Mouse (Mus musculus): ENCODE data around the gene Dusp1. TPM values are rescaled to one million over a fixed set of nuclear protein-coding genes. Genes with fewer than 3 reads are reported as not detected.
A peak's percentile ranks its signal among the peaks of the same experiment; 100 is the strongest.

The Dusp1 gene
- total RNA-seq, 2 experiments from 2014 or later = 60.1 to 100 TPM

DNA sequence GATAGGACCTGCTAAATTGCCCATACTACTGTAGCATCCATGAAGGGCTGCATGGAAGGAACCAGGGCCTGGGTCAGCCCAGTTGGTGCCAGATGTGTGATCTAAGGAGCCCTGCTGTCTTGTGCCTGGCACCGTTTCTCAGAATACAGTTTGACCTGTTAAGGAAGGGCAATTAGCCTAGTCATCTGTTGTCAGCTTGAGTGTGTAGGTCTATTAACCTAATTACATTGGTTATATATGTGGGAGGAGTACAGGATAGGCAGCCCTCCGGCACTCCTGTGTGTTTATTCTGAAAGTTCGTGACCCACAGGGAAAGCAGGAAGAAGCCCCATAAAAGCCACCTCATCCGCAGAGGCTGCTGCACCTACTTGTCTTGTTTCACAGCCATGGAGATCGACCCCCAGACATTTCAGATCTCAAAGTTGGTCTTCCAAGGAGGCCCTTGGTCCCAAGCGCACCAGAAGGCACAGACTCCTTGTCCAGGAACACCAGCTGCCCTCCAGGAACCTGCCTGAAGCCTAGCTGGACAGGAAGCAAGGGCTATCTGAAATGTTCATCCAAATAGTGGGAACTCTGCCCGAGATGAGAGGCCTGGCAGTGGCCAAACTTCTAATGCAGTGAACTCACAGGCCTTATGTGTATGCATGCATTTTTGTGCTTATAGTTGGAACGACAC is 5.4 kb upstream of the Dusp1 start:
- DNase-seq = no peak
- intact Hi-C loops (cut with DNase I) = no loop called here

GRCm38 (mm10) chr17:26564439-26564838 is 2.5 kb upstream of the Dusp1 start:
- intact Hi-C loops (cut with DNase I) = no loop called here
- no peak for DNase-seq

- intact Hi-C loops (cut with DNase I) = no loop called here
- no peak for DNase-seq
These were observed 1.5 kb upstream of the Dusp1 start for GRCm38 (mm10) chr17:26563476-26563875.

GRCm38 (mm10) chr17:26562292-26562691 is 364 bp upstream of the Dusp1 start:
- no peak for DNase-seq
- intact Hi-C loops (cut with DNase I) = no loop called here

DNA sequence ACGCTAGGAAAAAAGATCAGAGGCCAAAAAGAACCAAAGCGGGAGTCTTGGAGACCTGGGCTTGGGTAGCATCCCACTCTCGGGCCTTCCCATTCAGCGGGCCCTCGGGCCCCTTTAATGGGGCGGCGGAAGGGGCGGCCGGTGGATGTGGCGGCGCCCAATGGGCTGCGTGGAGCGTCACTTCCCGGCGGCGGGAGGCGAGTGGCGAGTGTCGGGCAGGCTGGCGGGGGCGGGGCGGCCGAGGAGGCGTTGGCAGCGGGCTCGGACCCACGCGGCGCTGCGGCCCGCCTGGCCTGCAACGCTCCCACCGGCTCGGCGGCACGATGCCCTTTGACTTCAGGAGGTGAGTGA is 663 bp downstream of the Dusp1 start, which contains the start of gene Ergic1:
Gene Ergic1, plus strand, starts transcription at position 200 of the 351 bp plus-strand sequence.
- DNase-seq = peak; percentile 94 to 95
- intact Hi-C loops (cut with DNase I) = no loop called here

- intact Hi-C loops (cut with DNase I) = no loop called here
- DNase-seq = no peak
These were observed 1.2 kb downstream of the Dusp1 start for GRCm38 (mm10) chr17:26560526-26561289.

- intact Hi-C loops (cut with DNase I) = no loop called here
- no peak for DNase-seq
These were observed 8.9 kb downstream of the Dusp1 start for GRCm38 (mm10) chr17:26553033-26553432.

DNA sequence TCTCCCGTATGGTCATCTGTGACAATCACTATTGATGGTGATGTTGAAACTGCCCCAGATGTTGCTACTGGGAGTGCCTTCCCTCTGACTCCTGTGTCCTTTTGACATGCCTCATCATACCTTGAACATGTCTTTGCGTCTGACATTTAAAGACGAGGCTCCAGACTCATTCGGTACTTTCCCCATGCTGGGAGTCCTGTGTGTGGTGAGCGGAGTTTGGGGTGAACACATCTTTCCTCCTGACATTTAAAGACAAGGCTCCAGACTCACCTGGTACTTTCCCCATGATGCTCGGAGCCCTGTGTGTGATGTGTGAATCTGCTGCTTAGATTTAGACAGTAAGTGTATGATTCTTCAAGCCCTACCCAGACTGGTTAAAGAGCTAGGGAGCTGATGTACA is 10.8 kb downstream of the Dusp1 start:
- DNase-seq = no peak
- intact Hi-C loops (cut with DNase I) = no loop called here

GRCm38 (mm10) chr17:26549148-26549809 is 12.6 kb downstream of the Dusp1 start:
- DNase-seq = no peak
- intact Hi-C loops (cut with DNase I) = loop anchor here (5.0 kb wide), 1 partner anchor 33 kb away; no protein-coding TSS in a partner anchor

- intact Hi-C loops (cut with DNase I) = loop anchor here (5.0 kb wide), 1 partner anchor 34 kb away; no protein-coding TSS in a partner anchor
- no peak for DNase-seq
These were observed 13.4 kb downstream of the Dusp1 start for GRCm38 (mm10) chr17:26548566-26548965.

- intact Hi-C loops (cut with DNase I) = loop anchor here (2.0 to 5.0 kb wide), 2 partner anchors 35 to 39 kb away; no protein-coding TSS in a partner anchor
These were observed 14.2 kb downstream of the Dusp1 start for GRCm38 (mm10) chr17:26547771-26548170.

DNA sequence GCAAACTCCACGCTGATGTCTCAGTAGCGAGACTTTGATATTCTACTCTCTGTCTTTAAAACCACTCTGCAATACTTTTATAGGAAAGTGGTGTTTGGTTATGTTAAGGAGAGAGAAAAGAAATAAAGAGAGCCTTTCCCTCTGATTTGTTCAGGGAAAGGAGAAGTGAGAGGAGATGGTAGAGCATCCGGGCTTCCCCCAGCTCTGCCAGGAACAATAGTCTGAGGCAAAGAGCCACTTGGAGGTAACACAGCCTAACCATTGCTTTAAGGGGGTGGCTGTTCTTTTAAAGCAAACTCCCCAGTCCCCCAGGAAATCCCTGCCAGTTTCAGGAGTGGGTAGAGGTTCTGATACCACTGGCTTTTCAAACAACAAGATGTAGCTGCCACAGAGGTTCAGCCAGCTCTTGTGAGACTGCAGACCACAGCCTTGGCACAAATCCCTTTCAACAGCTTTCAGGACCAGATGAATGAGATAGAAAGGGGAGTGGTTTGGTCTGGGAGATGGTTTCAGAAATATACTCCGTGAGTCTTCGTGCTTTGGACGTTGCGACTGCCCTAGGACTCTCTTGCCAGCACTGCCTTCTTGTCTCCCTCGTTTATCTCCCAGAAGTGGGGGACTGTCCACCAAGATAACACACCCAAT is 17.5 kb downstream of the Dusp1 start:
- DNase-seq = no peak
- intact Hi-C loops (cut with DNase I) = no loop called here

More at GRCm38 (mm10) chr17:26547771-26548170, 14.2 kb downstream of the Dusp1 start:
- DNase-seq = peak; percentile 79 to 84

GRCm38 (mm10) chr17:26540083-26540482 is 21.8 kb downstream of the Dusp1 start:
- intact Hi-C loops (cut with DNase I) = no loop called here
- no peak for DNase-seq

DNA sequence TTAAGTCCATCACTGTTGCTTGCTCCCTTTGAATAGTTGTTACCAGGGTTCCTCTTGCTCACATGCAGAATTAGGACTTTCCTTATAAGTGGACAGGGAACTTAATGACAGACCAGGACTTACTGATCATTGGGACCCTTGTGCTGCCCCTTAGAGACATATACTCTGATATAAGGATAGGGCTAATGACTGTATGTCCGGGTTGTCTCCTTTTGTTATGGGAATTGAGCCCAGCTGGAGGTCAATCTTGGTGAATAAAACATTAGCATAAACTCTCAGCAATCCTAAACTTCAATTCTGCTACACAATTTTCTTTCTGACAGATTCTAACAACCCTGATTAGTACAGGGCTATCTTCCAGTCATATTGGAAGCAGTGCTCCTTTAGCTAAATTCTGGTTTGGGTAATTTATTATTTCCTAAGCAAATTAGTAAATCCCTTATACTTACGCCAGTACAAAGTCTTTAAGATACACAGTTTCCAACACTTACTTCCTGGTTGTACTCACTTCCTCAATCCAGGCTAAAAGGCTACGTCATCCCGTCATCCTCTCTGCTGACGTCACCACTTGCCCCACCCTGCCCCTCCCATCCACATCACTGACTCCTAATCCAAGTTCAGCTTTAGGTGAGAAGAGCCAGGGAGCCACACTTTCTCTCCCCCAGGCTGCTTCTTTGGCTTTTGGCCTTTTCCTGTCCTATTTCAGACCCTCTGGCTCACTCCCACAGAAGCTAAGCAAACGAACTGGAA is 24.0 kb downstream of the Dusp1 start:
- DNase-seq = no peak
- intact Hi-C loops (cut with DNase I) = no loop called here

DNA sequence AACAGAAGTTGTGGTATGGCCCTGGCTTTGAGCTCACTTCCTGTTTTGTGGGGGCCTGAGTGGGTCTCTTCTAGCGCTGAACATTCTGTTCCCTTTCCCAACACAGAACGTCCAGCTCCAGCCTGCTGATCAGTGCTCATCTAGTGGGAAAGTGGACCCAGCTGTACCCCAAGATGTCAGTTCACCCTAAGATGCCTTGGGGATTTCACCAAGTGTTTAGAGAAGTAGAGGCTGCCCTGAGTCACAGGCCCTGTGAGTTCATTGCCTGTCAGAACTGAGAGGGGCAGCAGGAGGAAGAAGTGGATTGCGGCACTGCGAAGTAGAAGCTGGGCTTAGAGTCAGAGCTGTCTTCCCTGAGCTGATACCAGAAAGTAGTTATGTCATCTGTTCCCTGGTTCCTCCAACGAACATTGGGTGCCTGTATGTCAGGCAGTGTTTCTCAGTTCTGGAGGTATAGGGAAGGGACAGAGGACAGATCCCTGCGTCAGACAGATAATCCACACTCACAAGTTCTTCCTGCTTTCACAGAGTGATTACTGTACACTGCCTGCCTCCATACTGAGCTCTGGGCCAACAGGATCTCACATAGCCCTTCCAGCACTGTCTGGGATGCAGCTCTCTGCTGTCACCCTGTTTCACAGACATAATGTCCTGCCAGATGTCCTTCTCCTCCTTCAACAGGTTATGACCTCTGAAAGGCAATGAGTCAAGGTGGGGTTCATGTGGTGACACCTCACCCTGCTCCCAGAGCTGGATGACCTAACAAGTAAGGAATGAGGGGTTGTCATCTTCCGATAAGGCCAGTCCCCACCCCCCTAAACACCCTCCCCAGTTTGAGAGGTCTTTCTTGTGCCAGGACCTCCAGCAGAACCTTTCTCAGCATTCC is 26.4 kb downstream of the Dusp1 start:
- intact Hi-C loops (cut with DNase I) = no loop called here
- no peak for DNase-seq

- intact Hi-C loops (cut with DNase I) = no loop called here
- no peak for DNase-seq
These were observed 27.2 kb downstream of the Dusp1 start for GRCm38 (mm10) chr17:26534695-26535094.

GRCm38 (mm10) chr17:26533871-26534372 is 28.0 kb downstream of the Dusp1 start:
- intact Hi-C loops (cut with DNase I) = no loop called here
- peak in 1 of 2 experiments; percentile 54 for DNase-seq

- intact Hi-C loops (cut with DNase I) = no loop called here
These were observed 29.4 kb downstream of the Dusp1 start for GRCm38 (mm10) chr17:26532476-26533045.

More at GRCm38 (mm10) chr17:26532476-26533045, 29.4 kb downstream of the Dusp1 start:
- DNase-seq = no peak

Data from heart, postnatal 10 days (tissue).